Mouse (Mus musculus) bone marrow, adult 2 months (tissue): Measurements from ENCODE around the gene C130050O18Rik. TPM values are rescaled to one million over a fixed set of nuclear protein-coding genes. Genes with fewer than 3 reads are reported as not detected.

ENCODE experiments used
- H3K27ac ChIP-seq: fragments of 200-500 bp; 2 replicates; pipeline ENCODE4 v1.5.1; 2012; ENCODE audit warnings: low read depth, mild to moderate bottlenecking, control low read depth, inconsistent platforms, low read length; ENCODE audit not compliant: control insufficient read depth, poor library complexity, insufficient read depth
- H3K4me1 ChIP-seq: fragments of 200-500 bp; 2 replicates; pipeline ENCODE4 v1.6.1; 2011; ENCODE audit warnings: low read length; ENCODE audit not compliant: control insufficient read depth, insufficient read depth
- H3K4me3 ChIP-seq: fragments of 200-500 bp; replicated peaks from 2 replicates; pipeline ENCODE3; 2011; ENCODE audit warnings: mild to moderate bottlenecking, low read depth, low read length, control low read depth; ENCODE audit not compliant: control insufficient read depth
- CTCF ChIP-seq: fragments of 200-500 bp; IDR thresholded peaks from 2 replicates; pipeline ENCODE4 v1.5.1; 2011; ENCODE audit warnings: low read length, control low read depth; ENCODE audit not compliant: control insufficient read depth, insufficient read depth
- POLR2A ChIP-seq: fragments of 200-500 bp; IDR thresholded peaks from 2 replicates; pipeline ENCODE4 v1.6.1; 2011; ENCODE audit warnings: low read depth, mild to moderate bottlenecking, control low read depth, low read length, borderline replicate concordance; ENCODE audit not compliant: control insufficient read depth
- WGBS: fragments of 180-500 bp; shearing (Covaris S2); methylation state at CpG from one replicate; pipeline ENCODE4 v1.1.7; 2018; 5-methylcytosine and 5-hydroxymethylcytosine counted together
- polyA plus RNA-seq: library from polyadenylated mRNA; stranded (reverse); fragments of >200 nt; gene quantifications from 2 replicates; pipeline ENCODE4 v1.2.4, GENCODE M21; 2011; ENCODE audit warnings: low replicate concordance; ENCODE audit not compliant: missing spikeins, insufficient read depth, insufficient read length

The C130050O18Rik gene
- polyA plus RNA-seq, 1 experiment: 4.0 TPM

DNA sequence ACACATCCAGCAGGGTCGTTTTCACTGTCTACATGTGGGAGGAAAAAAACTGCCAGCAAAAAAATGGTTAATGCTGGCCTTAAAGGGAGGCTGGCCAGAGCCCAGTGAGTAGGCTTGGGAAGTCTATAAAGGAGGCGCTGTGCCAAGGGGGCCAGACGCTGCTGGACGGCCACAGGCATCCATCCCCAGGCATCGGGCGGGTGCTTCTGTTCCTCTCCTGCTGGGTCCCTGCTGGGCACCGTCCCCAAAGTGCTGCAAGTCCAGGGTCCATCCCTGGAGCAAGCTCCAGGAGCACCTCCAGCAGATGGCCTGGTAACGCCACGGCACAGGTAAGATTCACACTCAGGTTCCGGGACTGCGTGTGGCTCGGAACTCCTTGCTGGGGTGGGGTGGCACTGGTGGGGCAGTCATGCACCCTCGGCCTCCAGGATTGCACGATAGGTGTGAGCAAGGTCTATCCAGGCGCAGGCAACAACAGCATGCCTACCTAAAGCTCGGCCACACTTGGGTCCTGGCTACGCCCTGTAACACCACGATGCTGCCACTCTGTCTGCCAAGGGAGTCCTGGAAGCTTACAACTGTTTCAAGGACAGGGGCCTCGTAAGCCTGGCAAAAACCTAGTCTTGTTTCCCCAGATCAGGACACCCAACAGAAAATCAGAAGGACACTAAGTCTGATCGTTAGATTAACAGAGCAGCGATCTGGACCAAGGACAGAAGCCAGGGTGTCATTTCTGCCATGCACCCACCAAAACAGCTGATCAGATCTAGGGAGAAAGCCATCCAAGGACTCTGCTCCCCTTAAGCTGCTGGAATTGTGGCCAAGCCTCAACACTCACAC lies 18.2 kb downstream of the C130050O18Rik start, which contains the start of gene Gper1:
TSS of gene Gper1 (plus strand) at position 126 of the 840 bp plus-strand sequence.
- no peak for TF ChIP-seq CTCF
- TF ChIP-seq POLR2A: no peak
- no peak within 1 kb of the TSS for H3K27ac ChIP-seq
- H3K4me3 ChIP-seq: no peak within 1 kb of the TSS
- 82% methylated on average over 21 of the region's 21 CpGs for WGBS
- H3K4me1 ChIP-seq: no peaks in the 10 kb centered on the region

DNA sequence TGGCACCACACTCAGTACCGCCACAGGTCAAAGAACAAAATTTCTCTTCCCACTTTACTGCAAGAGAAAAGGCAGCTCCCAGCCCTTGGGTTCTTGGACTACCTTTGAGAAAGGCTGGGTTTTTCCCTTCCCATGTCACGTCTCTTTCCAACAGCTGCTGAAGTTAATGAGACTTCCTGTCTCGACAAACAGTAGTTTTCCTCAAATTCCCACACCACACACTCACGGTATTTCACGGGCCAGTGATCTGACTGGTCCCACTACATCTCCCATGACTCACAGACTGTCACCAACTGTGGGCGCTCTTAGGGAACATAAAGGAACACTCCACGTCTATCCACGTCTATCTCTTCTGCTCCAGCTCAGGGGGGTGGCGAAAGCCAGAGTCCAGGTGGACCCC lies 20.1 kb downstream of the C130050O18Rik start:
- Histone ChIP-seq H3K4me3 (no peak overlapping the region), H3K27ac (no peak overlapping the region), H3K4me1 (no peaks in the 10 kb centered on the region)
- WGBS: 80% methylated on average over 9 of the region's 9 CpGs
- no peak for TF ChIP-seq CTCF
- TF ChIP-seq POLR2A: no peak

DNA sequence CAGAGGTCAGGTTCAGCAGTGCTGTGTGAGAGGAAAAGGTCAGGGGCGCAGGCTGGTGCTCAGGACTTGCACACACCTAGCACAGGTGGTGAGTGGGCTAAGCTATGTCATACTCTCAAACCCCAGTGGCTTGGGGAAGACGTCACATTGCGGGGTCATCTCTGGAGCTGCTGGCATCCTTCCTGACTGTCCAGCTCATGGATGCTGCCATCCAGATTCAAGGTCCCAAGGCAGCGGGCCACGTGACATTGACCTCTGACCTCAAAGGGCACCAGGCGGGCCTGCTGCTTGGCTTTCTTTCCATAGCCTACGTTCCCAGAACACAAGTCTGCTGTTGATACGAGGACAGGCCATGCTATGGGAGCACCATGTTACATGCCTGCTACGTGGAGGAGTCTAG lies 21.9 kb downstream of the C130050O18Rik start:
- Histone ChIP-seq H3K4me1 (no peaks in the 10 kb centered on the region), H3K4me3 (no peak overlapping the region), H3K27ac (no peak overlapping the region)
- TF ChIP-seq CTCF: no peak
- no peak for TF ChIP-seq POLR2A
- WGBS: 90% methylated on average over 9 of the region's 9 CpGs

DNA sequence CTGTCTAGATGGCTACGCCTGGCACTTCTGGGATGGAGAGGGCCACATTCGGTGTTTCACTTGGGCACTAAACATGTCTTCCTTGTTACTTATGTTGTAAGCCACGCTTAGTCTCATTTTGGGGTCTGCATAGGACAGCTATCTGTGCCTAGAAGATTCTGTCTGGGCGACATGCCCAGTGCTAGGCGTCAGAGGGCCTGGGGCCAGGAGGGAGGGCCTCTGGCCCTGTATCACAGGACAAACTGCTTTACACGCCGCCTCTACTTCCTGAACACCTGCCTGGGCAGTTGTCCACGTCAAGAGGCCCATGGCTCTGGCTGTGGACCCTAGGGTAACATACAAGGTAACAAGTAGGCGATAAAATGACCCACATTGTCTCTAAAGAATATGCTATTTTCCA lies 22.9 kb downstream of the C130050O18Rik start:
- WGBS: 64% methylated on average over 9 of the region's 9 CpGs
- Histone ChIP-seq H3K4me3 (no peak overlapping the region), H3K4me1 (no peaks in the 10 kb centered on the region), H3K27ac (no peak overlapping the region)
- TF ChIP-seq CTCF (no peak), POLR2A (no peak)

DNA sequence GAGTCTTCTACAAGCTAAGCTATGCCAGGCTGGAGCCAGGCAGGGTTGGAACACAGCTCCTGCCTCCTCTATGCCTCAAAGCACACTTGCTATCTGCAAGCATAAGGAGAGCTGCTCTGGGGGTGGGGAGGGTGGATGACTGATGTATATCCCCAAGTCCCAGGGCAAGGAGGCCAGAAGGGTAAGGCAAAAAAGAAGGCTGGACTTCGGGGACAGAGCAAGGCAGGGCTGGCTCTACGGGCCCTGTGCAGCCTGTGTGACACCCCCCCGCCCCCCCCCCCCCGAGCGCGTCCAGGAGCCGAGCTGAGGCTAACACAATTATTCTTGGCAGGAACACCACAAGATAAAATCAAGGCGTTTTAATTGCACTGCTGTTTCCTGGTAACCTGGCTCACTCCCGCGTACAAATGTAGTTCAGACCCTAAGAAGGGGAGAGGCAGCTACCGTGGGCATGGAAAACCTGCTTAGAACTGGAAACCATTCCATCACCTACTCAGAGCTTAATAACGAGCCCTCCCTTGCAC lies 24.8 kb downstream of the C130050O18Rik start:
- Histone ChIP-seq H3K27ac (no peak overlapping the region), H3K4me1 (no peaks in the 10 kb centered on the region; the same call in 1 of the 2 replicates), H3K4me3 (no peak overlapping the region)
- WGBS: 31% methylated on average over 12 of the region's 12 CpGs
- TF ChIP-seq CTCF (no peak), POLR2A (no peak)

DNA sequence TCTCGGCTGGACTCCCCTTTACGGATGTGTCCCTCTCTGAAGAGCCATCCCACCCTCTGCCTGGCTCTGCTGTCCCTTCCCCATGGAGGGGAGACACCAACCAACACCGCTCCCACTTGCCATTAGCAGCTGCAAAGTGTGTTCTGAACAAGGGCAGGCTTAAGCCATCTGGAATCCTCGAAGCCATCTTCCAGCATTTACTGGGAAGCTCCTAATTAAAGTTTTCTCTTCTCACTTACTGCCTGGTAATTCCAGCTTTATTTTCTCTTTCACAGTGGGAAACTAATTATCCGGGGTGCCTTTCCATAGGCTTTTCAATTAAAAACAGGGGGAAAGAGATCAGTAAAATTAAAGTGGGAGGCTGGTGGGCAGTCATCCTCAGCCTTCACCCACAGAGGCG lies 27.3 kb downstream of the C130050O18Rik start:
- Histone ChIP-seq H3K4me1 (no peaks in the 10 kb centered on the region; the same call in 1 of the 2 replicates), H3K4me3 (no peak overlapping the region), H3K27ac (no peak overlapping the region)
- WGBS: 78% methylated on average over 6 of the region's 6 CpGs
- TF ChIP-seq CTCF (no peak), POLR2A (no peak)

DNA sequence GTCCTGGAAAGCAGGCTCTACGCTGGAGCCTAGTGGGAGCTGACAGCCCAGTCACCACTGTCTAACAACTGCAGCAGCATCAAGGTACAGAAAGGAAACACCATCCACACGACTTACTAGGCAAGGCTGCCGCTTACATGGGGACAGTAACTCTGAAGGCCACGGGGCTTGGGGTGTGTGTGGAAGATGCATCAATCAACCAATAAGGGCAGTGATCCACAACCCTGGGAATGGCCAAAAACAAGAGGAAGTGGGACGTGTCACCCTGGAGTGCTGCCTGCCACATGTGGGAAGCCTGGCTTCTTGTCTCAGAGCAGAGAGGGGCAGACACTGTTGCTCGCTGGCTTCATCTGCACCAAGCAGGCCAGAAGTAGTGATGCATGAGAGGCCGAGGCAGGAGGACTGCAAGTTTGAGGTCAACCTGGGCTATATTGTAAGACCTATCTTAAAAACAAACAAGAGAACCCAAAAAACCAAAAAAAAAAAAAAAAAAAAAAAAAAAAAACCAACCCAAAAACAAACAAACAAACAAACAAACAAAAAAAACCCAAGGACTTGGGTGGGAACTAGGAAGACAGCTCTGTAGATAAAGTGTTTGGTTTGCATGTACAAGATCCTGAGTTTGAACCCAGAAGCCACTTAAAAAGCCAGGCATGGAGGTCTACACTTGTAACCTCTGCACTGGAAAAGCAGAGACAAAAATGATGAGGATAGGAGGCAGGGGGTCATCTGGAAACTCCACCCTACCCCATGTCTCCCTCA lies 27.8 kb downstream of the C130050O18Rik start:
- no peak for TF ChIP-seq CTCF
- no peak for TF ChIP-seq POLR2A
- no peak overlapping the region for H3K4me3 ChIP-seq
- H3K4me1 ChIP-seq: no peaks in the 10 kb centered on the region; the same call in 1 of the 2 replicates
- no peak overlapping the region for H3K27ac ChIP-seq
- WGBS: 60% methylated on average over 7 of the region's 7 CpGs

DNA sequence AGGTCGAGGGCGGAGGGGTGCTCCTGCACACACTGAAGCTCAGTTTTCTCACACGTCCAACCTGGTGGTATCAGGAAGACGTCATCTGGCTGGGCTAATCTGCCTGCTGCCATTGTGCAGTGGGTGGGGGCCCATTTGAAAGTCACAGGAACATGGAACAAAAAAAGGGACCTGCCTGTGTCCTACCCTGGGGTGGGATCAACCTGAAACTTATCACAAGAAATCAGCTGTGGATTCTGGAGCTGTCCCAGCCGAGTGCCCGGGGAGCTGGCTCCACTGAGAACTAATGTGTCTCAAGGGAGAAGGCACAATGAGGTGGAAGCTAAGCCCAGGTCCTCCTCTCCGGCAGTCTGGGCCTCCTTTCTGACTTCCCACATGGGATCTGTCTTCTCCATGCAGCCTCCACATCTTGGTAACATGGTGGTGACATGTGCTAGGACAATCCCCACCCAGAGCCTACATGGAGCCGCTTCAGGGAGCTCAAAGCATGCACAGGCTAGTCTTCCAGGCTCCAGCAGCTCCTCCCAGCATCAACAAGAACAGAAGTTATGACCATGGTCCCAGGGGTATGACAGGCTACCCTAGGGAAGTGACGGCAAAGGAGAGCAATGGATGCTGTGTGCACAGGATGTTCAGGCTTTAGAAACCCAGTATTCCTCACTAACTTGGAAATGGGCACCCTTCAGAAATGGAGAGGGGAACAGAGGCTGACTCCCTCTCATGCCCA lies 28.9 kb downstream of the C130050O18Rik start:
- Histone ChIP-seq H3K27ac (no peak overlapping the region), H3K4me1 (peaks cover under 1% of the 10 kb centered on the region), H3K4me3 (no peak overlapping the region)
- WGBS: 75% methylated on average over 9 of the region's 9 CpGs
- no peak for TF ChIP-seq CTCF
- TF ChIP-seq POLR2A: no peak
